Mouse (Mus musculus): ENCODE data around the gene Ubb. TPM values are rescaled to one million over a fixed set of nuclear protein-coding genes. Genes with fewer than 3 reads are reported as not detected.

Ubb gene
- polyA plus RNA-seq, 1 experiment from 2014 or later, result 2,677 TPM

- Histone ChIP-seq H3K36me3 (ENCODE audit: control insufficient read depth, insufficient read depth, low read length) (no peaks in the 10 kb centered on the region), H3K4me3 (ENCODE audit: low read depth, low read length) (no peak overlapping the region), H3K4me2 (no peak overlapping the region), H3K27ac (ENCODE audit: low read depth, low read length) (no peak overlapping the region), H3K27me3 (ENCODE audit: control insufficient read depth, insufficient read depth, low read length) (no peaks in the 10 kb centered on the region), H3K9ac (ENCODE audit: low read depth, low read length) (no peak overlapping the region), H3K9me3 (replicated peaks; ENCODE audit: control insufficient read depth, low read length) (no peaks in the 10 kb centered on the region), H3K4me1 (ENCODE audit: control insufficient read depth, insufficient read depth, low read length) (no peaks in the 10 kb centered on the region)
- no peak for ATAC-seq (replicated peaks; ENCODE audit: insufficient number of reproducible peaks, low FRiP score, low TSS enrichment)
- WGBS (ENCODE audit: insufficient replicate concordance), result 72% methylated on average over 6 of the region's 6 CpGs
These were observed 37.7 kb upstream of the Ubb start for GRCm38 (mm10) chr11:62513311-62513710.

DNA sequence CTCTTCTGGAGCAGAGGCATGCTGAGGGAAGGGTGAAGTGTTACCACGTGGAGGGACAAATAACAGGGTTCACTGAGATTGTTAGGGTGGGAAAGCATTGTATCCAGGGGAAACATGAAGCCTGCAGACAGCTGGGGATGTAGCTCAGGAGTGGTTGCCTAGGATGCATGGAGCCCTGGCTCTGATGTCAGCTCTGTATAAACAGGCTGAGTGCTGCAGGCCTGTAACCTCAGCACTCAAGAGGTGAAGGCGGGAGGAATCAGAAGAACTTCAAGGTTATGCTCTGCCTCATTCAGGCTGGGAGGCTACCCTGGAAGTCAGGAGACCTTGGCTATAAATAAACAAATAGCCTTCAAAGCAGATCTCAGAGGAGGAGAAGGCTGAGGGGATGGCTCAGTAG, 32.0 kb upstream of the Ubb start:
- Histone ChIP-seq H3K4me1 (ENCODE audit: control insufficient read depth, insufficient read depth, low read length) (no peaks in the 10 kb centered on the region), H3K9ac (ENCODE audit: low read depth, low read length) (no peak overlapping the region), H3K27me3 (ENCODE audit: control insufficient read depth, insufficient read depth, low read length) (no peaks in the 10 kb centered on the region), H3K4me2 (no peak overlapping the region), H3K4me3 (ENCODE audit: low read depth, low read length) (no peak overlapping the region), H3K27ac (ENCODE audit: low read depth, low read length) (no peak overlapping the region), H3K36me3 (ENCODE audit: control insufficient read depth, insufficient read depth, low read length) (no peaks in the 10 kb centered on the region), H3K9me3 (replicated peaks; ENCODE audit: control insufficient read depth, low read length) (no peaks in the 10 kb centered on the region)
- 16% methylated on average over 2 of the region's 2 CpGs for WGBS (ENCODE audit: insufficient replicate concordance)
- no peak for ATAC-seq (replicated peaks; ENCODE audit: insufficient number of reproducible peaks, low FRiP score, low TSS enrichment)

- Histone ChIP-seq H3K27me3 (ENCODE audit: control insufficient read depth, insufficient read depth, low read length) (no peaks in the 10 kb centered on the region), H3K27ac (ENCODE audit: low read depth, low read length) (no peak overlapping the region), H3K4me1 (ENCODE audit: control insufficient read depth, insufficient read depth, low read length) (no peaks in the 10 kb centered on the region), H3K9ac (ENCODE audit: low read depth, low read length) (no peak overlapping the region), H3K4me3 (ENCODE audit: low read depth, low read length) (no peak overlapping the region), H3K36me3 (ENCODE audit: control insufficient read depth, insufficient read depth, low read length) (no peaks in the 10 kb centered on the region), H3K9me3 (replicated peaks; ENCODE audit: control insufficient read depth, low read length) (no peaks in the 10 kb centered on the region), H3K4me2 (no peak overlapping the region)
- ATAC-seq (replicated peaks; ENCODE audit: insufficient number of reproducible peaks, low FRiP score, low TSS enrichment), result no peak
- WGBS (ENCODE audit: insufficient replicate concordance), result 31% methylated on average over 2 of the region's 2 CpGs
These were observed 28.7 kb upstream of the Ubb start for GRCm38 (mm10) chr11:62522283-62522682.

DNA sequence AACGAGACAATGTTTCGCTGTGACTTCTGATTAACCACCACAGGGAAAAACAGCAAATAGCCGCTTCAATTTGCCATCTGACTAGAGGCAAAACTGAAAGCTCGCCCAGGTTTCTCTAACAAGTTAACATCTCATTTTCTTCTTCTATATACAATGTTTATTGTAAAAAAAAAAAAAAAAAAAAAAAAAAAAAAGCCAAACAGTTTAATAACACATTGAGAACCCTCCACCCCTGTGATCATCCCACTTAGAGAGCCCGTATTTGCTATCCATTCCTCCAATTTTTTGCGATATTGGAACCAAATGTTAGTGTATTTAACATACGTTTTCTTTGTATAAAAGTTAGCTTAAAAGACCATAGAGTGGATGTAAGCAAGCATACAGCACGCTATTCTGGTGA, 13.9 kb upstream of the Ubb start:
- no peaks in the 10 kb centered on the region for H3K4me1 ChIP-seq (ENCODE audit: control insufficient read depth, insufficient read depth, low read length)
- no peaks in the 10 kb centered on the region for H3K36me3 ChIP-seq (ENCODE audit: control insufficient read depth, insufficient read depth, low read length)
- no peak overlapping the region for H3K4me3 ChIP-seq (ENCODE audit: low read depth, low read length)
- WGBS (ENCODE audit: insufficient replicate concordance), result 84% methylated on average over 8 of the region's 8 CpGs
- ATAC-seq (replicated peaks; ENCODE audit: insufficient number of reproducible peaks, low FRiP score, low TSS enrichment), result no peak
- H3K4me2 ChIP-seq, result no peak overlapping the region
- H3K27ac ChIP-seq (ENCODE audit: low read depth, low read length), result no peak overlapping the region
- H3K9me3 ChIP-seq (replicated peaks; ENCODE audit: control insufficient read depth, low read length), result no peaks in the 10 kb centered on the region
- no peak overlapping the region for H3K9ac ChIP-seq (ENCODE audit: low read depth, low read length)
- peaks cover 13% of the 10 kb centered on the region; the same call in 1 of the 2 replicates for H3K27me3 ChIP-seq (ENCODE audit: control insufficient read depth, insufficient read depth, low read length)

GRCm38 (mm10) chr11:62537590-62537989, 13.4 kb upstream of the Ubb start:
- H3K36me3 ChIP-seq (ENCODE audit: control insufficient read depth, insufficient read depth, low read length), result no peaks in the 10 kb centered on the region
- H3K27me3 ChIP-seq (ENCODE audit: control insufficient read depth, insufficient read depth, low read length), result peaks cover 13% of the 10 kb centered on the region; the same call in 1 of the 2 replicates
- no peak overlapping the region for H3K9ac ChIP-seq (ENCODE audit: low read depth, low read length)
- no peaks in the 10 kb centered on the region for H3K4me1 ChIP-seq (ENCODE audit: control insufficient read depth, insufficient read depth, low read length)
- 38% methylated on average over 7 of the region's 7 CpGs for WGBS (ENCODE audit: insufficient replicate concordance)
- no peaks in the 10 kb centered on the region for H3K9me3 ChIP-seq (replicated peaks; ENCODE audit: control insufficient read depth, low read length)
- H3K27ac ChIP-seq (ENCODE audit: low read depth, low read length), result no peak overlapping the region
- H3K4me3 ChIP-seq (ENCODE audit: low read depth, low read length), result no peak overlapping the region
- H3K4me2 ChIP-seq, result peak overlapping the region; percentile 37
- ATAC-seq (replicated peaks; ENCODE audit: insufficient number of reproducible peaks, low FRiP score, low TSS enrichment), result no peak

- no peaks in the 10 kb centered on the region for H3K9me3 ChIP-seq (replicated peaks; ENCODE audit: control insufficient read depth, low read length)
- H3K27ac ChIP-seq (ENCODE audit: low read depth, low read length), result no peak overlapping the region
- no peaks in the 10 kb centered on the region for H3K4me1 ChIP-seq (ENCODE audit: control insufficient read depth, insufficient read depth, low read length)
- no peaks in the 10 kb centered on the region for H3K36me3 ChIP-seq (ENCODE audit: control insufficient read depth, insufficient read depth, low read length)
- ATAC-seq (replicated peaks; ENCODE audit: insufficient number of reproducible peaks, low FRiP score, low TSS enrichment), result peak; percentile 71
- WGBS (ENCODE audit: insufficient replicate concordance), result under 1% methylated on average over 68 of the region's 73 CpGs
- peaks cover 13% of the 10 kb centered on the region; the same call in 1 of the 2 replicates for H3K27me3 ChIP-seq (ENCODE audit: control insufficient read depth, insufficient read depth, low read length)
- H3K9ac ChIP-seq (ENCODE audit: low read depth, low read length), result peak overlapping the region; percentile 92
- H3K4me2 ChIP-seq, result peak overlapping the region; percentile 93
- H3K4me3 ChIP-seq (ENCODE audit: low read depth, low read length), result peak overlapping the region; percentile 69
These were observed 12.5 kb upstream of the Ubb start for GRCm38 (mm10) chr11:62538321-62539088.

DNA sequence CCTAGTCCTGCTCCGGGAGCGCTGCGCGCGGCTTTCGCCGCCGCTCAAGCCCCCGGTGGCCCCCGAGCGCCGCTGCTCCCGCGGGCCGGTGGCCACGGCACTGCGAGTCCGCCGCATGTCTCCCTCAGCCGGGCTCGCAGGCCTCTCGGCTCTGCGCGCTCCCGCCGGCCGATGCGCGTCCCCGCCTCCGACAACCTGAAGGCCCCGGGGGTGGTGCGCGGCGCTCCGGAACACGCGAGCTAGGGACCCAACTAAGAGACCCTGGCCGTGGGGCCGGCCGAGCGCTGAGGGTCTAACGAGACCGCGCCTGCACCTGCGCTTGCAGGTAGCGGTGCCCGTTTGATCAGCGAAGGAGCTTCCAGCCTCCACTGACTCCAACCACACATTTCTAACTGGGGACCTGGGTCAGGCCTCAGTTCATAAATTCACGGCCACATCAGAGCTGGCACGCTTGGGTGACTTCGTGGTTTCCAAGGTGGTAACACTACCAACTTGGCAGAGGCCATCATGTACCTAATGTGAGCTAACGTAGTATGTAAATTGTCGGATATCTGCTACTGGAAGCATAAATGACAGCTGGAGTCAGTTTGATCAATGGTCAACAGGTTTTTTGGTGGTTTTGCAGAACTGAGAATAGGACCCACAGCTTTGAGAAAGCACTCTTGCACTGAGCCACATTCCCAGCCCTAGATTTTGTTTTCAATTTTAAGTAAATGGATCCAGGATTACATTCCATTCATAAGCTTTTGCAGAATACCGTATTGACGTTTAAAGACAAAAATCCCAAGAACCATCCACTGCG, 11.7 kb upstream of the Ubb start, which contains the start of gene Cenpv:
Gene Cenpv (minus strand): TSS at position 173 of the 802 bp plus-strand sequence.
- 6% methylated on average over 55 of the region's 57 CpGs for WGBS (ENCODE audit: insufficient replicate concordance)
- peak; percentile 33; the same call in 1 of the 2 replicates for ATAC-seq (replicated peaks; ENCODE audit: insufficient number of reproducible peaks, low FRiP score, low TSS enrichment)
- H3K27me3 ChIP-seq (ENCODE audit: control insufficient read depth, insufficient read depth, low read length), result peaks cover 13% of the 10 kb centered on the region; the same call in 1 of the 2 replicates
- peak within 1 kb of the TSS; percentile 69 for H3K4me3 ChIP-seq (ENCODE audit: low read depth, low read length)
- no peaks in the 10 kb centered on the region for H3K4me1 ChIP-seq (ENCODE audit: control insufficient read depth, insufficient read depth, low read length)
- H3K9ac ChIP-seq (ENCODE audit: low read depth, low read length), result peak within 1 kb of the TSS; percentile 92
- no peak within 1 kb of the TSS for H3K27ac ChIP-seq (ENCODE audit: low read depth, low read length)
- peak within 1 kb of the TSS; percentile 93 for H3K4me2 ChIP-seq
- H3K36me3 ChIP-seq (ENCODE audit: control insufficient read depth, insufficient read depth, low read length), result no peaks in the 10 kb centered on the region
- no peaks in the 10 kb centered on the region for H3K9me3 ChIP-seq (replicated peaks; ENCODE audit: control insufficient read depth, low read length)

DNA sequence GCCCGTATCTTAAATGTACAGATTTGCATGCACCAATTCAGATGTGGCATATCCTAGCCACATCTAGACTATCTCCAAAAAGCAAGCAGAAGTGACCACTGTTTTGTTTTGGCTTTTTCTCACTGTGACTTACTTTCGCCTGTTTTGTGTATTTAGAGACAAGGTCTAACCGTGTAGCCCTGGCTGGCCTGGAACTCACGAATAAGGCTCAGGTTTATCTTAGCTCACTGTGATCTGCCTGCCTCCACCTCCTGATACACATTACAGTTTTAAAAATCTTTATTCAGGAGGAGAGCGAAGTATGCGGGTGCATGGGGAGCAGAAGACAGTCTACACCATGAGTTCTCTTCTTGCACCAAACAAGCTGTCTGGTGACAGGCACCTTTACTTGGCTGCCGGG, 10.8 kb upstream of the Ubb start:
- Histone ChIP-seq H3K4me2 (no peak overlapping the region), H3K4me3 (ENCODE audit: low read depth, low read length) (no peak overlapping the region), H3K27me3 (ENCODE audit: control insufficient read depth, insufficient read depth, low read length) (peaks cover 13% of the 10 kb centered on the region; the same call in 1 of the 2 replicates), H3K4me1 (ENCODE audit: control insufficient read depth, insufficient read depth, low read length) (no peaks in the 10 kb centered on the region), H3K9me3 (replicated peaks; ENCODE audit: control insufficient read depth, low read length) (no peaks in the 10 kb centered on the region), H3K36me3 (ENCODE audit: control insufficient read depth, insufficient read depth, low read length) (no peaks in the 10 kb centered on the region), H3K9ac (ENCODE audit: low read depth, low read length) (no peak overlapping the region), H3K27ac (ENCODE audit: low read depth, low read length) (no peak overlapping the region)
- 76% methylated on average over 7 of the region's 7 CpGs for WGBS (ENCODE audit: insufficient replicate concordance)
- no peak for ATAC-seq (replicated peaks; ENCODE audit: insufficient number of reproducible peaks, low FRiP score, low TSS enrichment)

Data from heart, embryonic 11.5 days (tissue).